Mouse (Mus musculus) kidney, adult 2 months (tissue): ENCODE results near the gene Mlxipl. TPM values are rescaled to one million over a fixed set of nuclear protein-coding genes. Genes with fewer than 3 reads are reported as not detected.

ENCODE experiments used
- DNase-seq: peaks from one replicate; pipeline ENCODE4 v3.0.0; 2021
- H3K27ac ChIP-seq: fragments of 200-500 bp; 2 replicates; pipeline ENCODE4 v1.5.1; 2012; ENCODE audit warnings: low read depth, low read length, control low read depth, inconsistent platforms; ENCODE audit not compliant: insufficient read depth
- H3K27me3 ChIP-seq: fragments of 200-500 bp; replicated peaks from 2 replicates; pipeline ENCODE4 v1.6.1; 2012; ENCODE audit warnings: mild to moderate bottlenecking, moderate library complexity, low read length, inconsistent platforms; ENCODE audit not compliant: control insufficient read depth, insufficient read depth
- H3K36me3 ChIP-seq: fragments of 200-500 bp; 2 replicates; pipeline ENCODE4 v1.6.1; 2012; ENCODE audit warnings: mild to moderate bottlenecking, moderate library complexity, low read length, inconsistent platforms; ENCODE audit not compliant: control insufficient read depth, insufficient read depth
- H3K4me1 ChIP-seq: fragments of 200-500 bp; 2 replicates; pipeline ENCODE4 v1.6.1; 2011; ENCODE audit warnings: low read length; ENCODE audit not compliant: control insufficient read depth, insufficient read depth
- H3K4me3 ChIP-seq: fragments of 200-500 bp; 2 replicates; pipeline ENCODE4 v1.5.1; 2011; ENCODE audit warnings: mild to moderate bottlenecking, low read depth, low read length, control low read depth; ENCODE audit not compliant: insufficient read depth
- CTCF ChIP-seq: fragments of 200-500 bp; conservative IDR thresholded peaks from 2 replicates; pipeline ENCODE4 v1.5.1; 2011; ENCODE audit warnings: low read depth, mild to moderate bottlenecking, control low read depth, low read length, moderate library complexity, mixed read lengths; ENCODE audit not compliant: insufficient read depth, insufficient read length
- POLR2A ChIP-seq: fragments of 200-500 bp; IDR thresholded peaks from one replicate; pipeline ENCODE4 v1.6.1; 2011; ENCODE audit warnings: low read depth, low read length, control low read depth
- WGBS: fragments of 180-500 bp; shearing (Covaris S2); methylation state at CpG from one replicate; pipeline ENCODE4 v1.1.7; 2018; 5-methylcytosine and 5-hydroxymethylcytosine counted together
- polyA plus RNA-seq: library from polyadenylated mRNA; depleted of rRNA; stranded (reverse); fragments of >200 nt; gene quantifications from 2 replicates; pipeline ENCODE4 v1.2.3, GENCODE M21; 2012

Gene Mlxipl
- polyA plus RNA-seq, 1 experiment, result 144 TPM

DNA sequence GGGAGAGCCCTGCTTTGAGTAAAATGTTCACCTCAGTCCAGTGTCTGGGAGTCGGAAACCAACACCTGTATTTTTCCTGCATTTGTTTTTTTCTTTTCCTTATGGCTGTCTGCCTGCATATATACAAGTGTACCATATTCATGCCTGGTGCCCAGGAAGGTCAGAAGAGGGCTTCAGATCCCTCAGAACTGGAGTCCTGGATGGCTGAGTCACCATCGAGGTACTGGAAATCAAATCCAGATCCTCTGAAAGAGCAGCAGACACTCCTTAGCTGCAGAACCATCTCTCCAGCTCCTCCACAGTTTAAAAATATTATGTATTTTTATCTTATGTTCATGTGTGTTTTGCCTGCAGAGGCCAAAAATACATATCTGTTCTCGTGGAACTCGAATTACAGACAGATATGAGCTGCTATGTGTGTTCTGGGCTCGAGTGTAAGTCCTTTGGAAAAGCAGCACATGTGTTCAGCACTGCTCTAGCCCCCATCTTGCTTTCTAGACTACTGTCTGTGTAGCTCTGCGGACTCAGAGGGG, 82.1 kb downstream of the Mlxipl start:
- H3K4me3 ChIP-seq, result no peak overlapping the region
- WGBS, result 91% methylated on average over 6 of the region's 6 CpGs
- no peak for DNase-seq
- H3K27me3 ChIP-seq, result no peaks in the 10 kb centered on the region
- no peak for TF ChIP-seq POLR2A
- no peak for TF ChIP-seq CTCF
- no peaks in the 10 kb centered on the region; the same call in 1 of the 2 replicates for H3K36me3 ChIP-seq
- peaks cover 2% of the 10 kb centered on the region; the same call in 1 of the 2 replicates for H3K4me1 ChIP-seq
- H3K27ac ChIP-seq, result no peak overlapping the region

GRCm38 (mm10) chr5:135172986-135173385, 83.3 kb downstream of the Mlxipl start:
- no peak overlapping the region for H3K27ac ChIP-seq
- WGBS, result 83% methylated on average over 5 of the region's 5 CpGs
- TF ChIP-seq CTCF (no peak), POLR2A (no peak)
- no peaks in the 10 kb centered on the region for H3K27me3 ChIP-seq
- H3K36me3 ChIP-seq, result no peaks in the 10 kb centered on the region; the same call in 1 of the 2 replicates
- H3K4me1 ChIP-seq, result peaks cover 2% of the 10 kb centered on the region; the same call in 1 of the 2 replicates
- H3K4me3 ChIP-seq, result no peak overlapping the region
- DNase-seq, result no peak

DNA sequence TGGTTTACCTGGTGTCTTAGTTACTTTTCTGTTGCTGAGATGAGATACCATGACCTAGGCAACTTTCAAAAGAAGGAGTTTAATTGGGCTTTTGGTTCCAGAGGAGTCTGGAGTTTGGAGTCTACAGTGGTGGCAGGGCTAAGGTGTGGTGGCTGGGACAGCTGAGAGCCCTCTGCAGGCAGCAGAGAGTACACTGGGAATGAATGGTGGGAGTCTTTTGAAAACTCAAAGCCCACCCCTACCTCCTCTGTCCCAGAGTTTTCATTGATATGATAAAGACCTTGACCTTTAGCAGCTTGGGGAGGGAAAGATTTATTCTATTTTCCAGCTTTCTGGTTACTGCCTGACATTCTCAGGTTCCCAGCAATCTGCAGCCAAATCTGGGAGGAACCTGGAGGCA, 85.4 kb downstream of the Mlxipl start:
- H3K36me3 ChIP-seq, result no peaks in the 10 kb centered on the region; the same call in 1 of the 2 replicates
- no peak overlapping the region for H3K27ac ChIP-seq
- H3K4me1 ChIP-seq, result no peaks in the 10 kb centered on the region
- H3K4me3 ChIP-seq, result no peak overlapping the region
- TF ChIP-seq POLR2A (no peak), CTCF (no peak)
- no peak for DNase-seq
- H3K27me3 ChIP-seq, result no peaks in the 10 kb centered on the region

GRCm38 (mm10) chr5:135178523-135178922, 88.8 kb downstream of the Mlxipl start:
- 75% methylated on average over 3 of the region's 3 CpGs for WGBS
- TF ChIP-seq CTCF (no peak), POLR2A (no peak)
- no peak overlapping the region for H3K4me3 ChIP-seq
- DNase-seq, result no peak
- peaks cover 3% of the 10 kb centered on the region for H3K36me3 ChIP-seq
- no peak overlapping the region for H3K27ac ChIP-seq
- H3K4me1 ChIP-seq, result no peaks in the 10 kb centered on the region
- H3K27me3 ChIP-seq, result no peaks in the 10 kb centered on the region

DNA sequence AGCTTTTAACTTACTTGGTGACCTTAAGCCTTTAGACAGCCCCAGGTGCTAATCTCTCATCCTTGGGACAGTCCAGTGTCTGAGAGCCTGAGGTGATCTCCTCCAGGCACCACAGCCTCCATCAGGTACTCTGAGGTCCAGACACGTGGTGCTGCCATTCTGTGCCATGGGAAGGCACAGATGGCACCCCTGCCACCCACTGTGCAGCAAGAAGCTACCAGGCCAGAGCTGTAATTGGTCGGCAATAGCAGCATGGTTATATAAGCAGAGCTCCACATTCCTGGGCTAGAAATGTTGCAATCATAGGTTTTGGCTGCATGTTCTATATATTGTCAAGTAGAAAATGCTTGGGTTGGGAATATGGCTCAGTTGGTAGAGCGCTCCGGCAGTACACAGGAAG, 89.3 kb downstream of the Mlxipl start:
- no peaks in the 10 kb centered on the region for H3K27me3 ChIP-seq
- no peak overlapping the region for H3K27ac ChIP-seq
- no peak overlapping the region for H3K4me3 ChIP-seq
- DNase-seq, result no peak
- peaks cover 3% of the 10 kb centered on the region for H3K36me3 ChIP-seq
- H3K4me1 ChIP-seq, result no peaks in the 10 kb centered on the region
- no peak for TF ChIP-seq CTCF
- no peak for TF ChIP-seq POLR2A
- WGBS, result 95% methylated on average over 4 of the region's 4 CpGs

DNA sequence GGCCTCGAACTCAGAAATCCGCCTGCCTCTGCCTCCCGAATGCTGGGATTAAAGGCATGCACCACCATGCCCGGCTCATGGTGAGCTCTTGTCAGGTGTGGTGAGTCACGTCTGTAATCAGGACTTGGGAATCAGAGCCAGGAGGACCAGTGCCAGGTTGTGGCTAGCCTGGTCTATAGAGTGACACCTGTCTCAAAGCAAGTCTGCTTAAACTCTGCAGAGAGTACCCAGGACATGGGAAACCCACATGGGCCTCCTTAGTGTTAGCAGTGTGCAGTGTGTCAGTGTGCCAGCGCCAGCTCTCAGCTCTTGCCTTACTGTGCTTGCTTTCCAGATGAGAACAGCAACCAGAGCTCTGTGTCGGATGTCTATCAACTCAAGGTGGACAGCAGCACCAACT, 89.9 kb downstream of the Mlxipl start:
- no peak overlapping the region for H3K4me3 ChIP-seq
- no peaks in the 10 kb centered on the region for H3K27me3 ChIP-seq
- no peak for TF ChIP-seq POLR2A
- TF ChIP-seq CTCF, result no peak
- 91% methylated on average over 7 of the region's 7 CpGs for WGBS
- no peak overlapping the region for H3K27ac ChIP-seq
- peaks cover 3% of the 10 kb centered on the region for H3K36me3 ChIP-seq
- no peaks in the 10 kb centered on the region for H3K4me1 ChIP-seq
- no peak for DNase-seq

GRCm38 (mm10) chr5:135180796-135181195, 91.1 kb downstream of the Mlxipl start:
- Histone ChIP-seq H3K27ac (no peak overlapping the region), H3K27me3 (no peaks in the 10 kb centered on the region), H3K36me3 (peaks cover 3% of the 10 kb centered on the region), H3K4me1 (no peaks in the 10 kb centered on the region), H3K4me3 (no peak overlapping the region)
- TF ChIP-seq CTCF (no peak), POLR2A (no peak)
- DNase-seq, result no peak
- 95% methylated on average over 14 of the region's 14 CpGs for WGBS

- Histone ChIP-seq H3K27me3 (no peaks in the 10 kb centered on the region), H3K27ac (no peak overlapping the region), H3K4me3 (no peak overlapping the region), H3K4me1 (no peaks in the 10 kb centered on the region), H3K36me3 (peaks cover 3% of the 10 kb centered on the region)
- TF ChIP-seq CTCF, result no peak
- TF ChIP-seq POLR2A, result no peak
- DNase-seq, result no peak
- 78% methylated on average over 6 of the region's 6 CpGs for WGBS
Measured at GRCm38 (mm10) chr5:135181776-135182175, 92.1 kb downstream of the Mlxipl start.
